Mouse (Mus musculus) CH12.LX (cell line): ENCODE data around the gene Jdp2.

Experiments
- CTCF ChIP-seq, 2 experiments: IDR thresholded peaks in 1 of 2; conservative IDR thresholded peaks in 1 of 2; 2 replicates each; pipeline ENCODE4 v1.5.1; 2011 to 2012; ENCODE audit warnings: low read depth in 2 of 2, low read length in 2 of 2, improper control_type of control experiment in 1 of 2, inconsistent platforms in 1 of 2, mild to moderate bottlenecking in 1 of 2, moderate library complexity in 1 of 2
- ELF1 ChIP-seq: IDR thresholded peaks from 2 replicates; pipeline ENCODE4 v1.6.1; 2014; ENCODE audit warnings: low read depth, mild to moderate bottlenecking, inconsistent platforms, low read length, improper control_type of control experiment
- EP300 ChIP-seq: IDR thresholded peaks from 2 replicates; pipeline ENCODE4 v1.6.1; 2011; ENCODE audit warnings: low read length, improper control_type of control experiment
- HCFC1 ChIP-seq: IDR thresholded peaks from 2 replicates; pipeline ENCODE4 v1.6.1; 2012; ENCODE audit warnings: low read depth, mild to moderate bottlenecking, inconsistent platforms, low read length, improper control_type of control experiment
- MAZ ChIP-seq: IDR thresholded peaks from 2 replicates; pipeline ENCODE4 v1.6.1; 2012; ENCODE audit warnings: low read depth, mild to moderate bottlenecking, inconsistent platforms, low read length, improper control_type of control experiment, moderate library complexity
- RCOR1 ChIP-seq: conservative IDR thresholded peaks from 2 replicates; pipeline ENCODE4 v1.6.1; 2012; ENCODE audit warnings: low read depth, mild to moderate bottlenecking, inconsistent platforms, low read length, improper control_type of control experiment
- TCF12 ChIP-seq: IDR thresholded peaks from 2 replicates; pipeline ENCODE4 v1.6.1; 2014; ENCODE audit warnings: low read depth, mild to moderate bottlenecking, inconsistent platforms, low read length, improper control_type of control experiment
- USF2 ChIP-seq: conservative IDR thresholded peaks from 2 replicates; pipeline ENCODE4 v1.6.1; 2011; ENCODE audit warnings: low read depth, low read length, improper control_type of control experiment
- ZC3H11A ChIP-seq: IDR thresholded peaks from 2 replicates; pipeline ENCODE4 v1.6.1; 2012; ENCODE audit warnings: low read depth, mild to moderate bottlenecking, inconsistent platforms, low read length, improper control_type of control experiment
- ZKSCAN1 ChIP-seq: IDR thresholded peaks from 2 replicates; pipeline ENCODE4 v1.6.1; 2012; ENCODE audit warnings: low read depth, inconsistent platforms, low read length, improper control_type of control experiment, borderline replicate concordance

- no peak for TF ChIP-seq CTCF (conservative IDR thresholded peaks at IDR 0.05 in 1 of 2, IDR thresholded peaks at IDR 0.05 in 1 of 2; ENCODE audit: low read depth in 2 of 2, low read length in 2 of 2)
- no peak for TF ChIP-seq RCOR1
- no peak for TF ChIP-seq MAZ
- no peak for TF ChIP-seq EP300
- TF ChIP-seq ZC3H11A: no peak
- TF ChIP-seq ELF1: no peak
- TF ChIP-seq USF2: no peak
- TF ChIP-seq TCF12: no peak
- no peak for TF ChIP-seq ZKSCAN1
- TF ChIP-seq HCFC1: no peak
Measured at GRCm38 (mm10) chr12:85569393-85570157, 29.3 kb upstream of the Jdp2 start.
